Mouse (Mus musculus): ENCODE measurements around the gene Ppp1r9b. TPM values are rescaled to one million over a fixed set of nuclear protein-coding genes. Genes with fewer than 3 reads are reported as not detected.

Gene Ppp1r9b
- polyA plus RNA-seq, 1 experiment: 14.6 TPM

DNA sequence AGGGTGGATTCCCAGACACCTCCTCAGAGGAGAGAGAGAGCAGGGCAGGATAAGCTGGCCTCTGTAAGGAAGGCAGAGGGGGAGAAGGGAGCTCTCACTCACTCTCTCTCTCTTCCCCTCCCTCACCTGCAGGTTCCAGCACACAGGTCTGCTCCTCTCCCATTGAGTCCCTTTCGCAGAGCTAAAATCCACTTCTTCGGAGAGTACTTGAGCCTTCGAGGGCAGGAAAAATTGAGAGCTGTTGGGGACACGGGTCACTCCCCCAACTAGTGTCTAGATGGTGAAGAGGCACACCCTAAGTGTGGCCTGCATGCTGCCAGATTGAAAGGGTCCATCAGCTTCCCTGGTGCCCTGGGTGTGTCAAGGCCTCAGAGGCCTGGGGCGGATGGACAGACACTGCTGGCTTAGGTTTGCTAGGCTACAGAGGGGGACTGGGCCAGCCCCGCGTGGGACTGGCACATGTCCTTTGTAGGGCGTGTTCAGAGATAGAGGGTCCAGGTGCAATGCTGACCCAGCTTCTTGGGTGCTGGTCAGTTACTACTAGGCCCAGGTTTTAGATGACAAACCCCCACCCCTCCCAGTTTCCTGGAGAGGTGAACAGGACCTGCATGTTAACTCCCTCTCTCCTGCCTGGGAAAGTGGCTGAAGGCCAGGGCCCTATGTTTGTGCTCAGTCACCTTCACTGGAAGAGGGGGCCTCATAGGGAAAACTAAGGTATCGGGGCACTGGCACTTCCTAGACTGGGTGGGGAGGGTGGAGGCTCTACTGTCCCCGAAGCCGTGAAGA, 34.6 kb downstream of the Ppp1r9b start:
- Histone ChIP-seq H3K4me3 (ENCODE audit: control insufficient read depth, low read depth, low read length) (no peak overlapping the region), H3K27ac (ENCODE audit: control insufficient read depth, insufficient read depth, low read depth, low read length) (no peak overlapping the region), H3K36me3 (ENCODE audit: control insufficient read depth, insufficient read depth, low read length) (no peaks in the 10 kb centered on the region), H3K27me3 (ENCODE audit: control insufficient read depth, insufficient read depth, low read length) (no peaks in the 10 kb centered on the region), H3K4me1 (ENCODE audit: control insufficient read depth, insufficient read depth, low read length) (no peaks in the 10 kb centered on the region)
- TF ChIP-seq POLR2A (IDR thresholded peaks at IDR 0.05; ENCODE audit: control insufficient read depth, low read depth, low read length): no peak
- TF ChIP-seq CTCF (IDR thresholded peaks at IDR 0.05; ENCODE audit: control insufficient read depth, insufficient read depth, insufficient replicate concordance, low read depth, low read length): no peak

DNA sequence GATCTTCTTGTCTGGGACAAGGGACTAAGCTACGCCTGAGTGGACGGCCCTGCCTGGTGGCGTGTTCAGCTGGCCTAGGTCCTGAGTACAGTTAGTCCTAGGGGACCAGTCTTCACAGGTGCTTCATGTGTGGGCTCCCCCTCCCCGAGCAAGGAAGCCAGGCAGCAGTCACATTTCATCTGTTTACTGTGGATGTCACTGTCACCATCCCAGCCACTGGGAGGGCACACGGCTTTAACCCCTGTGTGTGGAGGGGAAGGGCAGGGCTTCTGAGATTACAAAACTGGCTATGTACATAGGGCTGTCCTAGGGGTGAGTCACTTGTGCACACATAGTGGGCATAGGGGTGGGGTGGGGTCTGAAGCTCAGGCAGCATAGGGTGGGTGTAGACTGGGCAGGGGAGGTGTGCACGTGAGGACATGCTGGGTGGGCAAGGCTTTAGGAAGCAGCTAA, 35.3 kb downstream of the Ppp1r9b start:
- no peak overlapping the region for H3K4me3 ChIP-seq (ENCODE audit: control insufficient read depth, low read depth, low read length)
- H3K27ac ChIP-seq (ENCODE audit: control insufficient read depth, insufficient read depth, low read depth, low read length): no peak overlapping the region
- H3K4me1 ChIP-seq (ENCODE audit: control insufficient read depth, insufficient read depth, low read length): no peaks in the 10 kb centered on the region
- no peak for TF ChIP-seq POLR2A (IDR thresholded peaks at IDR 0.05; ENCODE audit: control insufficient read depth, low read depth, low read length)
- no peak for TF ChIP-seq CTCF (IDR thresholded peaks at IDR 0.05; ENCODE audit: control insufficient read depth, insufficient read depth, insufficient replicate concordance, low read depth, low read length)
- no peaks in the 10 kb centered on the region for H3K27me3 ChIP-seq (ENCODE audit: control insufficient read depth, insufficient read depth, low read length)
- no peaks in the 10 kb centered on the region for H3K36me3 ChIP-seq (ENCODE audit: control insufficient read depth, insufficient read depth, low read length)

DNA sequence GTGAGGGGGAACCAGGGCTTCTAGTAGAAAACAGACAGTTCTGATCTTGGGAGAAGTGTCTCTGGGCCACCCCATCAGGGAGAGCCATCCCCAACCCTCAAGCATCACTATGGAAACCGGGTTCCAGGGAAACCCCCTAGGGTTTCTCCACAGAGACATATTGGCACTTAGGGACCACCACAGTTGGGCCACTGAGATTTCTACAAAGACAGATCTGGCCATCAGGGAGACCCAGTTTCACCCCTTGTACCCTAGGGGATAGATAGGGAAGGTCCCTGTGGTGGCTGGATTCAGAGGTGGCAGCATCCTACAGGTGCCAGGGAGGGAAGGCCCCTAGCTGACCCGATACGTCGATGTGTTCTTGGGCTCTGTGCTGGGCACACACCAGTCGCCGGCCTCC, 36.0 kb downstream of the Ppp1r9b start:
- Histone ChIP-seq H3K4me1 (ENCODE audit: control insufficient read depth, insufficient read depth, low read length) (no peaks in the 10 kb centered on the region), H3K36me3 (ENCODE audit: control insufficient read depth, insufficient read depth, low read length) (0 out of 2 replicates have a peak, but pooled peaks cover 1% of the 10 kb centered on the region), H3K4me3 (ENCODE audit: control insufficient read depth, low read depth, low read length) (no peak overlapping the region), H3K27ac (ENCODE audit: control insufficient read depth, insufficient read depth, low read depth, low read length) (no peak overlapping the region), H3K27me3 (ENCODE audit: control insufficient read depth, insufficient read depth, low read length) (no peaks in the 10 kb centered on the region)
- TF ChIP-seq POLR2A (IDR thresholded peaks at IDR 0.05; ENCODE audit: control insufficient read depth, low read depth, low read length) (no peak), CTCF (IDR thresholded peaks at IDR 0.05; ENCODE audit: control insufficient read depth, insufficient read depth, insufficient replicate concordance, low read depth, low read length) (no peak)

DNA sequence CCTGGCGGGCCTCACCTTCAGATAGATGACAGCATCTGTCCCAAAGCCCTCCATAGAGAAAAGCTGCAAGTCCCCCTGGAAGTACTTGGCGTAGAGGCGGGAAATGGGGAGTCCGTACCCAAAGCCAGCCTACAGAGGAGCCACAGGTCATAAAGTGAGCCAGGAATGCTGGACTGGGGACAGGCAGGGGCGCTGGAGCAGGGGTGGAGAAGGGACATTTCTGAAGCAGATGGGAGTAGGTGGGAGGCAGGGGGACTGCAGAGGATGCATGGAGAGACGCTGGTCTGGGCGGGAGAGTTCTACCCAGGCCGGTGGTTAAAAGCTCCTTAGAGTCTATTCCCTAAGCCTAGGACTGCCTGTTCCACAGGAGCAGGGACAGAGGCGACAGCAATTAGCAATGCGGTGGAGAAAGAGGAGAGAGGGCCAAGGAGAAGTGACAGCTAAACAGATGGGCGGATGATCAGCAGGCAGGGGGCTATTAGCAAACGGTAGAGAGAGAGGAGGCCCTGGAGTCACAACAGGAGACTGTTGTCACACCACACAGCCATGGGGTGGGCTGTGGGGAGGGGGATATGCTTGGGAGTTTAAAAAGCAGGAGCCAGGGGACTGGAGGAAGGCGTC, 37.1 kb downstream of the Ppp1r9b start:
- Histone ChIP-seq H3K4me1 (ENCODE audit: control insufficient read depth, insufficient read depth, low read length) (no peaks in the 10 kb centered on the region), H3K27ac (ENCODE audit: control insufficient read depth, insufficient read depth, low read depth, low read length) (no peak overlapping the region), H3K4me3 (ENCODE audit: control insufficient read depth, low read depth, low read length) (no peak overlapping the region), H3K27me3 (ENCODE audit: control insufficient read depth, insufficient read depth, low read length) (no peaks in the 10 kb centered on the region), H3K36me3 (ENCODE audit: control insufficient read depth, insufficient read depth, low read length) (peaks cover 1% of the 10 kb centered on the region; the same call in 1 of the 2 replicates)
- TF ChIP-seq CTCF (IDR thresholded peaks at IDR 0.05; ENCODE audit: control insufficient read depth, insufficient read depth, insufficient replicate concordance, low read depth, low read length) (no peak), POLR2A (IDR thresholded peaks at IDR 0.05; ENCODE audit: control insufficient read depth, low read depth, low read length) (no peak)

DNA sequence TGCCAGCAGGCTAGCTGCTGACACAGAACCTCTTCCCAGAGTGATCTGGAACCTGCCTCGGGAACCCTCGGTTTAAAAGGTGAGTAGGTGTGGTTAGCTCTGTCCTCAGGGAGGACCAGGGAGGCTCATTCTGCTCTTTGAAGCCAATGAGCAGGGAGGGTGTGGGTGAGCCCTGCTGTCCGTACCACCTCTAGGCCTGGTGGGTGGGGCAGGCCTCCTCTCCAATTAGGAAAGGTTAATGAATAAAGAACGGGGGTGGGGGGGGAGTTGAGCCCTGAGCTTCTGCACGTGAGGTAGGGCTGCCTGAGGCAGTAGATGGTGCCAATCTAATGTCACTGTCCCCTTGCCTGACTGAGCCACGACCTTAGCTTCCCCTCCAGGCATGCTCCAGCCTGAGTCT, 42.1 kb downstream of the Ppp1r9b start:
- TF ChIP-seq CTCF (IDR thresholded peaks at IDR 0.05; ENCODE audit: control insufficient read depth, insufficient read depth, insufficient replicate concordance, low read depth, low read length): no peak
- TF ChIP-seq POLR2A (IDR thresholded peaks at IDR 0.05; ENCODE audit: control insufficient read depth, low read depth, low read length): no peak
- Histone ChIP-seq H3K4me3 (ENCODE audit: control insufficient read depth, low read depth, low read length) (no peak overlapping the region), H3K27me3 (ENCODE audit: control insufficient read depth, insufficient read depth, low read length) (no peaks in the 10 kb centered on the region), H3K36me3 (ENCODE audit: control insufficient read depth, insufficient read depth, low read length) (peaks cover 1% of the 10 kb centered on the region; the same call in 1 of the 2 replicates), H3K27ac (ENCODE audit: control insufficient read depth, insufficient read depth, low read depth, low read length) (no peak overlapping the region), H3K4me1 (ENCODE audit: control insufficient read depth, insufficient read depth, low read length) (no peaks in the 10 kb centered on the region)

DNA sequence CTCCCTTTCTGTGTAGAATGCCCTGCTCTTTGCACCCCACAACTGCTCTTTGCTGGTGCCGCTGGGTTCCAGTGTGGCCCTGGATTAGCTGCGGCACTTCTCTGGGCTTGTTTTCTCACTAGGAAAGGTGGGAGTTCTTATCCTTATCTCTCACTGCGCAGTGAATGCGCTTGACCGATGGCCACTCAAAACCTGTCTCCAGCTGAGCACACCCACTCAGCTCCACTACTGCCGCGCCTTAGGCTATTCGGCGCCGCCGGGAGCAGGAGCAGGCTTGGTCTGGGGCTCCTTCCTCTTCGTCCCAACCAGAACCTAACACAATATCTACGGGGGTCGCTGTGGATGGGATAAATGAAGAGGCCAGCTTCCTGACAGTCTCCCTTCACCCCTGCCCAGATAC, 42.8 kb downstream of the Ppp1r9b start:
- no peak overlapping the region for H3K4me3 ChIP-seq (ENCODE audit: control insufficient read depth, low read depth, low read length)
- H3K27me3 ChIP-seq (ENCODE audit: control insufficient read depth, insufficient read depth, low read length): no peaks in the 10 kb centered on the region
- peaks cover 1% of the 10 kb centered on the region; the same call in 1 of the 2 replicates for H3K36me3 ChIP-seq (ENCODE audit: control insufficient read depth, insufficient read depth, low read length)
- no peak overlapping the region for H3K27ac ChIP-seq (ENCODE audit: control insufficient read depth, insufficient read depth, low read depth, low read length)
- TF ChIP-seq POLR2A (IDR thresholded peaks at IDR 0.05; ENCODE audit: control insufficient read depth, low read depth, low read length) (no peak), CTCF (IDR thresholded peaks at IDR 0.05; ENCODE audit: control insufficient read depth, insufficient read depth, insufficient replicate concordance, low read depth, low read length) (no peak)
- peaks cover 3% of the 10 kb centered on the region; the same call in 1 of the 2 replicates for H3K4me1 ChIP-seq (ENCODE audit: control insufficient read depth, insufficient read depth, low read length)

DNA sequence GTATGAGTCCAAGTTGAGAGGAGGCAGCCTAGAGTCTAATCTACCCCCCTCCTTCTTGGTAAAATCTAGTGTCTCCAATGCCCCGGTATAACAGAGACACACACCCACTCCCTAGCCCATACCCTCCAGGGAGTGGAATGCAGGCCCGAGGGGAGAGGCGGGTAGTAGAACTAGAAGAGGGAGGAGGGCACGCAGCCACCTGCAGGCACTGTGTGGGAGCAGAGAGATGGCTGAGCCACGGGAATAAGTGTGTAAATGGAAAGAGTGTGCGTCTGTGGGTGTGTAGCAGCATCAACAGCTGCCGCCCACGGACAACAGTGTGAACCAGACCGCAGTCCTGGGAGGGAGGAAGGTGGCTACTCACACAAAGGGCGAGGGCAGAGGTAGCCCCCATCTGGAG, 44.1 kb downstream of the Ppp1r9b start:
- TF ChIP-seq CTCF (IDR thresholded peaks at IDR 0.05; ENCODE audit: control insufficient read depth, insufficient read depth, insufficient replicate concordance, low read depth, low read length) (no peak), POLR2A (IDR thresholded peaks at IDR 0.05; ENCODE audit: control insufficient read depth, low read depth, low read length) (no peak)
- Histone ChIP-seq H3K4me3 (ENCODE audit: control insufficient read depth, low read depth, low read length) (no peak overlapping the region), H3K36me3 (ENCODE audit: control insufficient read depth, insufficient read depth, low read length) (peaks cover 1% of the 10 kb centered on the region; the same call in 1 of the 2 replicates), H3K4me1 (ENCODE audit: control insufficient read depth, insufficient read depth, low read length) (peaks cover 5% of the 10 kb centered on the region), H3K27me3 (ENCODE audit: control insufficient read depth, insufficient read depth, low read length) (no peaks in the 10 kb centered on the region), H3K27ac (ENCODE audit: control insufficient read depth, insufficient read depth, low read depth, low read length) (no peak overlapping the region)

All from testis, adult 2 months (tissue).